Mouse (Mus musculus) adrenal gland, adult 2 months (tissue): ENCODE measurements around the gene Robo1. TPM values are rescaled to one million over a fixed set of nuclear protein-coding genes. Genes with fewer than 3 reads are reported as not detected.
A peak's percentile ranks its signal among the peaks of the same experiment; 100 is the strongest.

Source experiments
- DNase-seq: peaks from one replicate; pipeline ENCODE4 v3.0.0; 2021
- polyA plus RNA-seq: library from polyadenylated mRNA; depleted of rRNA; stranded (reverse); fragments of >200 nt; gene quantifications from 2 replicates; pipeline ENCODE4 v1.2.3, GENCODE M21; 2012
- total RNA-seq, 2 experiments: library from RNA; stranded (reverse); gene quantifications; 2 replicates each; pipeline ENCODE4 v1.2.3; 2021

Robo1 gene
- total and polyA plus RNA-seq, 3 experiments, result 83.7 to 154 (median 119) TPM

DNA sequence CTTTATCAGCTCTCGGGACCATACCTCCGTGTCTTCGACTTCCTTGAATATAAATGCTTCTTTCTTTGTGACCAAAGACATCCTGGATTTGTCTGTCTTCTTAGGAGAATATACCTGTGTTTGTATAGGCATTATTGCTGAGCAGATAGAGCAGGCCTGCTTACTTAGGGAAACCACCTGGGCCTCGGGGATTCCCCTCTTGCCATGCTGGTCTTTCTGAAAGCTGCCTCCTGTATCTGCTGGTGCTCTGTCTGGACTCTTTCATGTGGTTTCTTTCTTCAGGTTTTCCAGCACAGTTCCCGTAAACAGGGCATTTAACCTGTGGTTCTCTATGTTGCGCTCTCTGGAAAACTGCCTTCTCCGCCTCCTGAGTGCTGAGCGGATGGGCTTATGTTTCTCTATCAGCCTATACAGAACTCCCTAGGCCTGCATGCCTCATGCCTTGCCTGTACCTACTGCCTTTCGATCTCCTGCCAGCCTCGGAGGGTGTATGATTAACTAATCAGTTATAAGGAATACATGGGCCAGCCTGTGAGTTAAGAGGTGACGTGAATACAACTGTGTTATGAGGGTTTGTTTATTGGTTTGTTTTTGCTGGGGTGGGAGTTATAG lies 370.9 kb downstream of the Robo1 start:
- DNase-seq, result no peak

- DNase-seq, result no peak
These were observed 377.7 kb downstream of the Robo1 start for GRCm38 (mm10) chr16:72685604-72686479.

- no peak for DNase-seq
These were observed 378.5 kb downstream of the Robo1 start for GRCm38 (mm10) chr16:72686480-72687053.

GRCm38 (mm10) chr16:72687651-72688050 lies 379.5 kb downstream of the Robo1 start:
- DNase-seq, result peak; percentile 84

- DNase-seq, result peak; percentile 65
These were observed 380.1 kb downstream of the Robo1 start for GRCm38 (mm10) chr16:72688185-72688681.

GRCm38 (mm10) chr16:72691909-72692308 lies 383.8 kb downstream of the Robo1 start:
- no peak for DNase-seq

DNA sequence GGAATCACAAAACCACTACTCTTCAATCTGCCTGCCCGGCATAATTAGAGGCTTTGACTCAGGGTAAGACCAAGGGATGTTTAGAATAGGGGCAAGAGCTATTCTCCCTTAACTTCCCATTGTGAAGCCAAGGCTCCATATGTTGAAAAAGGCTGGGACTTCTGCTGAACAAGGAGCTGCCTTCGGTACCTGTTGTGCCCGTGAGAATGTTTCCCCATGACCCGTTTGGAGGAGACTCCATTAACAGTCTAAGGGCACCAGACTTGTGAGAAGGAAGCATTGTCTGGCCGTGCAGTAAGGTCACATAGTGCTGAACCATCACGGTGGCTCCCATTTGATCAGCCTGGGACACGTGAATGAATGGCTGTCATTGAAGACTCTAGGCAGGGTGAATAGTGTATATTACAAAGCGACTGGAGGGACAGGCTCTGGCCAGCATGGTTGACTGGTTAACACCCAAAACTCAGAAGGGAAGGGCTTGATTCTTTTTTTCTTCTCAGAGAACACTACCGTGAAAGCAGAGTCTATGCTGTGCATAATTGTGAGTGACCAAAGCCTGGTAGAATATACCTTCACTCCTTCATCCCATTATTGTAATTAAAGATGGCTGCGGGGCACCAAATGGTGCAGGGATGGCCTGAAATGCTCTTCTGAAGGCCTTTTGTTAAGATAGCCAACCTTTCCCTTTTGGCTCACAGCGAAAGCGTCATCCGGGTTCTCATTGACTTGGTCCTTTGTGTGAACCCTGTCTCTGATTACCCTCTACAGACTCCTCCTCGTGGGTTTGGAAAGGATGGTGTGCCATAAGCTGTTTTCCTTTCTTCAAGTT lies 385.6 kb downstream of the Robo1 start:
- DNase-seq, result no peak

DNA sequence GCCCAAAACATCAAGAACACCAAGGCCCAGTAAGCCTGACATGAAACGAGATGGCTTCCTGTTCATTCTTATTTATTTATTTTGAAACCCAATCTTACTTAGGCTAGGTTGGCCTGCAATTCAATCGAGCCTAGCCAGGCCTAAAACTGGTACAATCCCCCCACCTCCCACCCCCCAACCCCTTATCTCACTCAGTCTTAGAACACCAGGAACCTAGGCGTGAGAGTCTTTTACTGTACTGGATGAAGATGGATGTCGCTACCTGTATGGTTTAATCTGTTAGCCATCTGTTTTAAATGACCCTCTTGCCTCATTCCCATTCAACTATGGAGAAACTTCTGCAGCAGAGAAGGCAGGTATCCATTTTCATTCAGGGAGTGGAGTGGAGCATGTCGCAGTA lies 386.7 kb downstream of the Robo1 start:
- no peak for DNase-seq

DNA sequence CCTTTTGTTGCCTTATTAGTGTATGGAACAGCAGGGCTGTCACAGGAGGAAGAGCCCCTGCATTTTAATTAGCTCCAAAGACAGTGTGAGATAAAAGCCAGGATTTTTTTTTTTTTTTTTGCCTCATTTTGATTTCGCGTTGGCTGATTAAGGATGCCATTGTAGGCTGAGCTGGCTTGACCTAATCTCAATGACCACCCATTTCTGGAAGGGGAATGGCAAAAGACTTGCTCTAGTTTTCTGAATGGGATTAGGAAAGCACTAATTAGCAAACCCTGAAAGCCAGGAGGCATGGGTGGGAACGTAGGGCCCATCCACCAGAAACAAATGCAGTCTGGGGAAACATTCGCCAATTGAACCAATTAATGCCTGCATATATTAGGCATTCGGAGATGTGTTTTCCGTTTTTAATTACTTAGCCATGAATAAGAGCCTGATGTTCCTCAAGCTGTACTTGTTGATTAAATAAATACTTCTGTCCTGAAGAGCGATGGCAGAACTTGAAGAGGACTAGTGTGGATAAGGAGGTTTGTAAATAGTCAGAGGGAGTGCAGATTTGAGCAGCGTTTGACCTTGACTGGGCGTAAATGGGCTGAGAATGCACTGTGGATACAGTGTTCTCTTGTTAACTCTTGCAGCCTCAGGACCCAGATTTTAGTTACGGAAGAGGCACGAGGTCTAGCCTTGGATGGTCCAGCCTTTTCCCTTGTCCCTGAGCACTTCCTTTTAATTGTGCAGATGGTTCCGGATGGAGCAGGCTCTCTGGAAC lies 391.3 kb downstream of the Robo1 start:
- DNase-seq, result no peak

DNA sequence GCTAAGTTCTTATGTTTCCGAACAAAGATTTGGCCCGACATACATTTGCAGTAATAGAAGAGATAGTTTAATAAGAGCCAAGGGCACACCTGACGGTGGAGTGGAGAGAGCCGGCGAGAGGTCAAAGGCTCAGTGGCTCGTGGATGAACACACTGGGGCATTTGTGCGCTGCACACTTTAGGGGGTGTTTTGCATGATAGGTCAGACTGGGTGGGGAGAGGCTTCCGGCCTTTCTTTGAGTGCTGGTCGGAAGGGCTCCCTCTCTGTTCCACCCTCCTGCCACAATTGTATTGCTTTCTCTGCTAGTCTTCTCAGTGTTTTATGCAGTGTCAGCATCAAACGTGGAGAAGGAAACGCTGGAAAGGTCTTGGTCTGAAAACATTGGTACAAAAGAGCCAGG lies 392.2 kb downstream of the Robo1 start:
- no peak for DNase-seq

GRCm38 (mm10) chr16:72703486-72703885 lies 395.4 kb downstream of the Robo1 start:
- no peak for DNase-seq

- DNase-seq, result no peak
These were observed 397.7 kb downstream of the Robo1 start for GRCm38 (mm10) chr16:72705851-72706250.

- DNase-seq, result no peak
These were observed 400.4 kb downstream of the Robo1 start for GRCm38 (mm10) chr16:72708526-72708925.

DNA sequence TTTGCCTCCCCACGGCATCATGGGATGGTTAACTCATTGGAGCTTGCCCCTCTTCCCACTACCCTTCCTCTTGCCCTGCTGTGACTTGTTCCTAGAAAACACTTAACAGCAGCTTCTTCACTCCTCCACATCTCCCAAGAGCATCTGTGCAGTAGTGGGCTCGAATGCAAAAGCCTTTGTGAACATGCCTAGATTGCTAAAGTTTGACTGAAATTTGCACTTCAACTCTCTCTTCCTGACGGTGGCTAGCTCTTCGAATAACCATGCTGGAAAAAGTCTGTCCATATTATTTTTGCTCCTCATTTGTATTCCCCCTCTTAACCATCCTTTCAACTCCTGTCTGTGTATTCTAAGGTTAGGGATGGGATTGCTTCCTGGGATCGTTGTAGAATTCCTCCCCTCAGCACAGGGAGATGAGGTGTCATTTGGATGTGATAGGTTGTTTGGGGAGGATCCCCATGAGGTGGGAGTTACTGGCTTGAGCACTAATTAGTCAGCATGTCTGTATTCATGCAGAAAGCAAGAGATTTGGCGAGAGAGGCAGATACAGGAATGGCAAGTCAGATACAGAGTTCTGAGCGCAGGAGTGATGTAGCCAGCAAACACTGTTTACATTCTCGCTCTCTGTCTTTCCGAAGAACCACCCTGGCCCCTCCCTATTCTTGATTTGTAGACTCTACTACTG lies 409.2 kb downstream of the Robo1 start:
- DNase-seq, result no peak

DNA sequence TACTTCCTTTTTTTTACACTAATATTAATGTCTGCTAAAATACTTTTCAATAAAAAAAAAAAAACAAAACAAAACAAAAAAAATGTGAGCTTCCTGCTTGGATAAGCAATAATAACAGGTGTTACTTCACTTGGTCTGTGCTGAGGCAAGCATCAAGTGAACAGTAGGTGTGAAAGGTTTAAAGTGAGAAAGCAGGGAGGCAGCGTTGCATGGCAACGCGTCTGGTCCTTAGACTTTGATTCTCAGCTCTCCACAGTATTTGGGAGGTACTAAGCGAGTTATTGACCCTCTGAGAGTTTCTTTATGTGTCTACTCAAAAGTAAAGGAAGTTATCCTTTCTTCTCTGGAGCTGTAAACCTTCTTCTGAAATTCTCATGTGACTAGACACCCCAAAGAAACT lies 411.0 kb downstream of the Robo1 start:
- no peak for DNase-seq

GRCm38 (mm10) chr16:72720979-72721378 lies 412.9 kb downstream of the Robo1 start:
- DNase-seq, result no peak

DNA sequence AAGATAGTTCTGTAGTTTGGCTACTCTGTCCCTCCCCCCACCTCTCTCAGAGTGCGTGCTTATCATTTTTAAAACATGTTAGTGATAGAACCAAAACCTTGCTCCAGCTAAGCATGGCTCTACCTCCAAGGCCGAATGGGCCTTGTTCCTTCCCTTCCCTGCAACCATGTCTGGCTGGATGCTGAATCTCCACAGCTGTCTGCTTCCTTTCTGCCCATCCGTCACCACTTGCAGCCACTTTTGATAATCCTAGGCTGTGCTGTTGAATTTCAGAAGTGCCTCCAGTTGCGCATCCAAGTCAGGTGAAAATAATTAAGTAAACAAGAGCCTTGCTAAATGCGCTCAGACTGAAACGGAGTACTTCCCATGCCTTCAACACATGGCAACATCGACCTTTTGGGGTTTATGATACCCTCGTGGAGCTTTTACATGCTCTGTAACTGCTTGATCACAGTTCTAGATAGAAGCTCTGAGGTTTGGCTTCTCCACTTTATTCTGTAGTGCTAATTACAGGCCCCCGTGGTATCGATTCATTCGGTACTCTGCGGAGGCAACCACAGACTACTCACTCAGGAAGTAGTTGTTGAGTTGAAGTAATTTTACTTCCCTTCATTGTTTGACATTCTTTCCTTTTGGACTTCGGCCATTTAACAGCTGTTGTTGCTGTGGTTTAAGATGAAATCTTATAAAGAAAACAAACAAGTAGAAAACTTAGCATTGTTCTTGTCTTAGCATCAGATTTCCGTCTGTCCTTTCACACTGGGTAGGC lies 413.8 kb downstream of the Robo1 start:
- no peak for DNase-seq

DNA sequence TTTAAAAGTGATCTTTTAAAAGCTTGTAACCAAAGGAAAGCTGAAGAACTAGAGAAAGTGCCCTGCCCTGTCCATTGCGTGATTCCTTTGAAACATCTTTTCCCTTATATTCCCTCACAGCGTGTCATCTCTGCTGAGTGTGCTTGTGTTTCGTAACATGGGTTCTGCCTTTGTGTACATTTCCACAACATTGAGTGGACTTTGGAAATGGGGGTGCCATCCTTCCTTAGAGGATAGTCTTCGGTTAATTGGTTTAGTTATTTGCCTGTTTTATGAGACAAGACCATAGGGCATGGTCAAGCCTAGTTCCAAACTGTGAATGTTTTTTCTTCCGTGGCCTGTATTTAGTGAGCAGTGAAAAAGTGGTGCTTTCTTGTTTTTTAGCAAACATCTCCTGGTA lies 426.1 kb downstream of the Robo1 start:
- no peak for DNase-seq

GRCm38 (mm10) chr16:72735175-72735574 lies 427.1 kb downstream of the Robo1 start:
- no peak for DNase-seq

DNA sequence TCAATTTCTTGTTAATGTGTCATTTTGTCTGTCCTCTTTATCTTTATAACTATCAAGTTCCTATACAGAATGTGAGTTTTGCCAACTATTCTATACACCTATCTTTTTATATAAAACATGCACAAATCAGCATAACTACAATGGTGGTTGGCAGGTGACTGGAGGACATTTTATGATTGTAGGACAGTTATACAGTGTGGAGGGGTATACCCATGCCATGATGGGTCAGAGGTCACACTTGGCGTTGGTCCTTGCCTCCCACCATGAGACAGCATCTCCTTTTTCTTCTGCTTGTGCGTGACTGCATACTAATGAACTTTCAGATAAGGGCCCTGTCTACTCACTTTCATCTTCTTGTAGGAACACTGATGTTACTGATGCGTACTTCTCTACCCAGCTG lies 427.5 kb downstream of the Robo1 start:
- no peak for DNase-seq
